Mouse (Mus musculus) intestine, embryonic 14.5 days (tissue): Measurements from ENCODE around the gene Ankrd12. TPM values are rescaled to one million over a fixed set of nuclear protein-coding genes. Genes with fewer than 3 reads are reported as not detected.
A peak's percentile ranks its signal among the peaks of the same experiment; 100 is the strongest.

Source experiments
- ATAC-seq: fragments of 200-750 bp; cut with Nextera tagmentation; replicated peaks from 2 replicates; pipeline ENCODE4 v1.8.0; 2017; ENCODE audit warnings: low read depth, moderate number of reproducible peaks, moderate TSS enrichment, moderate library complexity; ENCODE audit not compliant: low FRiP score, low TSS enrichment
- DNase-seq: peaks from one replicate; pipeline ENCODE4 v3.0.0-alpha.2; 2018; ENCODE audit warnings: low spot score
- H3K27ac ChIP-seq: fragments of 300-500 bp; sonication (generic); 2 replicates; pipeline ENCODE4 v1.5.1; 2014; ENCODE audit warnings: low read depth, mild to moderate bottlenecking, control low read depth
- H3K27me3 ChIP-seq: fragments of 300-500 bp; sonication (generic); replicated peaks from 2 replicates; pipeline ENCODE4 v1.6.1; 2014; ENCODE audit warnings: low read length, control low read depth; ENCODE audit not compliant: control insufficient read depth, insufficient read depth
- H3K36me3 ChIP-seq: fragments of 300-500 bp; sonication (generic); 2 replicates; pipeline ENCODE4 v1.6.1; 2014; ENCODE audit warnings: low read length, control low read depth; ENCODE audit not compliant: control insufficient read depth, insufficient read depth
- H3K4me1 ChIP-seq: fragments of 300-500 bp; sonication (generic); replicated peaks from 2 replicates; pipeline ENCODE4 v1.6.1; 2014; ENCODE audit warnings: low read length, control low read depth, mixed read lengths; ENCODE audit not compliant: control insufficient read depth, insufficient read depth
- H3K4me2 ChIP-seq: fragments of 300-500 bp; sonication (generic); 2 replicates; pipeline ENCODE4 v1.6.1; 2014; ENCODE audit warnings: low read length
- H3K4me3 ChIP-seq: fragments of 300-500 bp; sonication (generic); 2 replicates; pipeline ENCODE4 v1.5.1; 2014; ENCODE audit warnings: low read depth, low read length, control low read depth, mixed read lengths
- H3K9ac ChIP-seq: fragments of 300-500 bp; sonication (generic); 2 replicates; pipeline ENCODE4 v1.6.1; 2014; ENCODE audit warnings: mild to moderate bottlenecking, low read length
- H3K9me3 ChIP-seq: fragments of 300-500 bp; sonication (generic); 2 replicates; pipeline ENCODE4 v1.6.1; 2016; ENCODE audit warnings: low read length, control low read depth; ENCODE audit not compliant: control insufficient read depth
- WGBS: fragments of 180-500 bp; shearing (Covaris S2); extraction: QIAGEN DNeasy Blood & Tissue Kit; methylation state at CpG from one replicate; pipeline ENCODE4 v1.1.7; 2014; 5-methylcytosine and 5-hydroxymethylcytosine counted together
- polyA plus RNA-seq: library from polyadenylated mRNA; unstranded; fragments of >200 nt; fragmentation: Nextera tagmentation; extraction: Ambion mirVana; gene quantifications from 2 replicates; pipeline ENCODE4 v1.2.1, GENCODE M21; 2014

The Ankrd12 gene
- polyA plus RNA-seq, 1 experiment from 2014 or later = 21.2 TPM

GRCm38 (mm10) chr17:65927077-65927476 lies 149.8 kb downstream of the Ankrd12 start:
- H3K36me3 ChIP-seq = peaks cover 53% of the 10 kb centered on the region
- no peak overlapping the region for H3K27ac ChIP-seq
- H3K9ac ChIP-seq = no peak overlapping the region
- H3K9me3 ChIP-seq = no peaks in the 10 kb centered on the region
- no peak overlapping the region for H3K4me3 ChIP-seq
- H3K4me2 ChIP-seq = no peak overlapping the region
- DNase-seq (no peak), ATAC-seq (no peak)
- no peaks in the 10 kb centered on the region for H3K27me3 ChIP-seq
- 81% methylated on average over 4 of the region's 4 CpGs for WGBS
- peaks cover 7% of the 10 kb centered on the region; the same call in 1 of the 2 replicates for H3K4me1 ChIP-seq

- Histone ChIP-seq H3K4me2 (no peak overlapping the region), H3K27ac (no peak overlapping the region), H3K9ac (no peak overlapping the region), H3K27me3 (no peaks in the 10 kb centered on the region), H3K36me3 (peaks cover 66% of the 10 kb centered on the region), H3K9me3 (no peaks in the 10 kb centered on the region), H3K4me1 (no peaks in the 10 kb centered on the region), H3K4me3 (no peak overlapping the region)
- DNase-seq = no peak
- no peak for ATAC-seq
- WGBS = 64% methylated on average over 5 of the region's 5 CpGs
These were observed 152.7 kb downstream of the Ankrd12 start for GRCm38 (mm10) chr17:65924218-65924617.

- H3K27ac ChIP-seq = no peak overlapping the region
- H3K9ac ChIP-seq = no peak overlapping the region
- no peak for DNase-seq
- no peaks in the 10 kb centered on the region for H3K9me3 ChIP-seq
- no peak overlapping the region for H3K4me3 ChIP-seq
- no peak overlapping the region for H3K4me2 ChIP-seq
- H3K27me3 ChIP-seq = no peaks in the 10 kb centered on the region
- ATAC-seq = no peak
- no peaks in the 10 kb centered on the region for H3K4me1 ChIP-seq
- H3K36me3 ChIP-seq = peaks cover 57% of the 10 kb centered on the region
- WGBS = 87% methylated on average over 6 of the region's 6 CpGs
These were observed 154.9 kb downstream of the Ankrd12 start for GRCm38 (mm10) chr17:65921975-65922374.

GRCm38 (mm10) chr17:65919235-65919634 lies 157.7 kb downstream of the Ankrd12 start:
- 69% methylated on average over 3 of the region's 3 CpGs for WGBS
- Histone ChIP-seq H3K27ac (no peak overlapping the region), H3K36me3 (peaks cover 32% of the 10 kb centered on the region), H3K4me3 (no peak overlapping the region), H3K4me2 (no peak overlapping the region), H3K27me3 (no peaks in the 10 kb centered on the region), H3K4me1 (no peaks in the 10 kb centered on the region), H3K9me3 (no peaks in the 10 kb centered on the region), H3K9ac (no peak overlapping the region)
- ATAC-seq (no peak), DNase-seq (no peak)

GRCm38 (mm10) chr17:65916135-65916668 lies 160.7 kb downstream of the Ankrd12 start:
- Histone ChIP-seq H3K4me2 (peak overlapping the region; percentile 20; the same call in 1 of the 2 replicates), H3K27me3 (no peaks in the 10 kb centered on the region), H3K4me3 (no peak overlapping the region), H3K36me3 (peaks cover 7% of the 10 kb centered on the region; the same call in 1 of the 2 replicates), H3K27ac (peak overlapping the region; percentile 86), H3K4me1 (no peaks in the 10 kb centered on the region), H3K9ac (0 out of 2 replicates have a peak overlapping the region, but pooled peaks have one; percentile 1), H3K9me3 (no peaks in the 10 kb centered on the region)
- DNase-seq (peak; percentile 75), ATAC-seq (peak; percentile 52)
- 42% methylated on average over 8 of the region's 8 CpGs for WGBS

Other genes with a start within 250 kb of the Ankrd12 start
- 62.0 and 67.7 TPM in 2 replicates for gene Ralbp1, start 191.3 kb downstream of the Ankrd12 start, polyA plus RNA-seq
- gene Twsg1, start 125.9 kb downstream of the Ankrd12 start, polyA plus RNA-seq = 104 and 114 TPM in 2 replicates
- gene Ndufv2, start 24.5 kb upstream of the Ankrd12 start, polyA plus RNA-seq = 379 and 401 TPM in 2 replicates
- gene Washc1, start 34.5 kb upstream of the Ankrd12 start, polyA plus RNA-seq = 34.0 and 38.0 TPM in 2 replicates
- 18.5 and 20.7 TPM in 2 replicates for gene Ddx11, start 46.4 kb upstream of the Ankrd12 start, polyA plus RNA-seq